Mouse (Mus musculus): ENCODE results near the gene Rbp2. TPM values are rescaled to one million over a fixed set of nuclear protein-coding genes. Genes with fewer than 3 reads are reported as not detected.

The Rbp2 gene
- total RNA-seq, 2 experiments from 2014 or later = 0.59 TPM; not detected in 1

DNA sequence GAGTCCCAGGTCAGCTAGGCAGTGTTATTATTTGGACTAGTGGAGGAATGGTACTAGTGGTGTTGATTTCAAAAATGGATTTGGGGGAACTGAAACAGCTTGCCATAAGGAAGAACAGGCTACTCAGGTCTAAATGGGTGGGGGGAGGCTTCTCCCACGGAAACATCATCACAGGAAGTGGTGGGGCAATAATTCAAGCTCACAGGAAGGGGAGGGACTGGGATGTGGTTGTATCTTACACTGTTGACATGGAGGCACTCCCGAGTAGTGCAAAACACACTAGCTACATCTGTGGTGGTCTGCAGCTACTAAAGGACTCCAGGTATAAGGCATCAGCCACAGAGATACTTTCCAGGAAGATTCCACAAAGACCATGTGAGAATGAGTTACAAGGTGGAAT, 38.0 kb downstream of the Rbp2 start:
- no peak for DNase-seq (ENCODE audit: low spot score in 2 of 2)

DNA sequence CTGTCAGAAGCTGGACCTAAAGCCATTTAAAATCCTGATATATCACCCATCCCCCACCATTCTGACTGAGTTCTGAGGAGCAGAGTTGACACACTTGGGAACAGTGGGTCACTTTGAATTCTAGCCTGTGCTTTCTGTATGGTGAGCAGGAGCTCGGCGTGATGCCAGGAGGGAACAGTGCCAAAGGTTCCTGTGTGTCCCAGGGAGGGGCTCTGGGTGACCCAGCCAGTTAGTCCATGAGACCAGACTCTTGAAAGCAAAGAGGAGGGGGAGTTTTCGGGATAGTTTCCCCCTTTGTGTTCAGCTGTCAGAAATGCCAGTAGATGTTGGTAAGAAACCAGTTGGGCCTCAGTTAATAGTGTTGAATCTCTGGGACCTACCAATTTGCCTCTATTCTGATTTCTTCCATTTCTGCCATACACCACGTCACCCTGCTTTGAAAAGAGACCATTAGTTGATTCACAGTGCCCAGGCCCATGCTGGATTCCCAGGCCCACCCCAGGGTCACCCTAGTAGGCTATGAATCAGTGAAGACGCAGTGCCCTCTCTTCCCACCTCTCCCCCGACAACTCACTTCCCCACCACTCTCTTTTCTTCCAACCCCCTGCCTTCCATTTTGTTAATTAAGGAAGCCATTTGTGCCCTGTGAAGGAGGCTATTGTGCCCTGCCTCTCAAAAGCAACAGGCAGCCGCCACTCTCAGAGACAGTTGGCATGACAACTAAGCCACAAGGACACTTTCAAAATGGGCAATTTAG, 39.0 kb downstream of the Rbp2 start:
- DNase-seq (ENCODE audit: low spot score in 2 of 2) = peak in 1 of 2 experiments; percentile 18

DNA sequence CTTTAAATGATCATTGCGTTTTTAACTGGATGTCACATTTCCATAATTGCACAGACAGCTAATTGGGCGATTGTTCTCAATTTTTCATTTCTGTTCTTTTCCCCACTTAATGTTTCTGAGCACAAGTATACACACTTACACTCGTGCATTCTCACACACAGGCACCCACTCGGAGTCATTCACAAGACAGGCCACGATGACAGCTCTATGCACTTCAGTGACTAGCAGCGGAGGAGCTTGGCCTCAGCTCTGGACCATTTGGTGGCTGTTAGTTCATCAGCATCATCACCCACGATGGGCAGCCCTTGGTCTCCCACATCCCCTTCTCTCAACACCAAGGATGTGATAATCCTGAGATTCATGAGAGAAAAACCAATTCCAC, 39.6 kb downstream of the Rbp2 start:
- no peak for DNase-seq (ENCODE audit: low spot score in 2 of 2)

DNA sequence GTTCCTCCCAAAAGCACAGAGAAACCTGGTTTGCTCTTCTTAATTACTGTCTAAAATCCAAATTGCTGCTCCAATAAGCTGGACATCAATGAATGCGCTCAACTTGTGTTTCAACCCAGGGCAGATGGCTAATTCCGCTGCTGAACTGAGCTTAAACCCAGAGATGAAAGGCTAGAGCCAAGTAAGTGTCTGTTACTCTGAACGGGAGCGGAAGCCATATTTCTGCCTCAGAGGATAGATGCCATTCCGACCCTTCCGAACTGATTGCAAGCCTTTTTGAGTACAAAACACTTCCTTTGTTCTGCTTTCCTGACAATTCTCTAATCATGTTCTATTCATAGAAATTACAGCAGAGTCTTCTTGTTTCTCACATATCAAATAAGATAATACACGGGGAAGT, 41.3 kb downstream of the Rbp2 start:
- DNase-seq (ENCODE audit: low spot score in 2 of 2) = no peak

DNA sequence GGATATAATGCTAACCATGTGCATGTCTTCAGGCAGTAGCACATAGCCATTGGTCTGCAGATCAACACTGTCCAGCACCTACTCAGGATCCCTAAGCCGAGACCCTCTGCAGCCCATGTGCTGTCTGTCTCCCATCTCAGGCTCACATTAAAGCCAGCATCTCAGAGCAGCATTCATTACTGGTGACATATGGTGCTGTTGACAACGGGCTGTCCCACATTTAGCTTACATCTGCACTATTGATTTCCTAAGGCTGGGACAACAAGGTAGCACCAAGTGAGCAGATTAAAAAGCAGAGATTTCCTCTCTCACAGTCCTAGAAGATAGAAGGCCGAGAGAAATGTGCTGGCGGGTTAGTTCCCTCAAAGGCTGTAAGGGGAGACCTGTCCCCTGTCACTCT, 43.9 kb downstream of the Rbp2 start:
- DNase-seq (ENCODE audit: low spot score in 2 of 2) = no peak

DNA sequence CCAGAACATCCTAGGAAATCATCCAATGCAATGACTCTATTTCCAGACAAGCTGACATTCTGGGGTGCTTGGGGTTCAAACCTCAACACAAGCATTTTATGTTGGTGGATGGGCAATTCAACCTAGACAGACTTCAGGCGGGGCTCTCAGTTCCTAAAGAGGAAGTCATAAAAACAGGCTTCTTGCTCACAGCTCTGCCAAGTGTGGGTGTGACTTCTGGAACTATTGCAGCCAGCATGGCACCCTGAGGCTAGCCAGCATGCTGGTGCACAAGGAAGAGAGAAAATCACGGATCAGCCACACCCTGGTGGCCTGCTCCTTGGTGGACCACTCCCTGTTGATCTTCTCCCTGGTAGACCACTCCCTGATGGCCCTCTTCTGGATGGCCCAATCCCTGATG, 45.1 kb downstream of the Rbp2 start:
- DNase-seq (ENCODE audit: low spot score in 2 of 2) = no peak

DNA sequence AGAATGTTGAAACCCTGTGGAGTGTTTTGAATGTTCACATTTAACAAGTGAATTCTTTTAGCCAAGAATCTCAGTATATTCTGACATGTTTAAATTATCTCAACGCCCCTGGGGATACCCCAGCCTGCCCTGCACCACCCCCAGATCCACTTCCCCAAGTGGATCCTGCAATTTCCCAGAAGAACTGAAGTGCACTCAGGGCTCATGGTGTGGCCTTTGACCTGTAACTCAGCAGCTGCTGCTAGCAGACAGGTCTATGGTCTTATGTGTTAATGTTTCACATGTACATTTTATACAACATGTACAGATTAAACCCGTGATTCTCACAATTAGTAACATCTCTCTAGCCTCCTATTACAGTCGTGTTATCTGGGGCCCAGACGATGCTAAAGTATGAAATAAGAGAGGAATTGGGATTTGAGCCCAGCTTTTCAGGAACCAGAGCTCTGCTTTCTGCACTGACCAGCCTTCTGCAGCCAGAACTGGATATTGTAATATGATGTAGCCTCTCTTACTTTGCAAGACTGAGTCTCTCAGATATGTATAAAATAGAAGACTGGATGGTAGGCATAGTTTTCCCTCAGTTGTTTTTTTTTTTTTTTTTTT, 48.9 kb downstream of the Rbp2 start:
- no peak for DNase-seq (ENCODE audit: low spot score in 2 of 2)

DNA sequence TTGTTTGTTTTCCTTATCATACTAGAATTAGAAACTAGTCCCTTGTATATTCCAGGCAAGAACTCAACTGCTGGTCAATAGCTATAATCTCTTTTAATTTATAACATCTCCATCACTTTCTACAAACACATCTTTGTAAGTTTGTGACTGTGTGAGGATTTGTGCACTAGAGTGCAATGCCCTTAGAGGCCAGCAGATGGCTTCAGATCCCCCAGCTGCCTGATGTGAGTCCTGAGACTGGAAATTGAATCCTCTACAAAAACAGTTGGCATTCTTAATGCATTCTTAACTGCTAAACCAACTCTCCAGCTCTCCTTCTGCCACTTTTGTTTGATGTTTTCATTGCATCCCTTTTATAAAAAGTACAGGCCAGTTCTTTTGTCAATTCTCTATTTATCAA, 49.8 kb downstream of the Rbp2 start:
- DNase-seq (ENCODE audit: low spot score in 2 of 2) = no peak

DNA sequence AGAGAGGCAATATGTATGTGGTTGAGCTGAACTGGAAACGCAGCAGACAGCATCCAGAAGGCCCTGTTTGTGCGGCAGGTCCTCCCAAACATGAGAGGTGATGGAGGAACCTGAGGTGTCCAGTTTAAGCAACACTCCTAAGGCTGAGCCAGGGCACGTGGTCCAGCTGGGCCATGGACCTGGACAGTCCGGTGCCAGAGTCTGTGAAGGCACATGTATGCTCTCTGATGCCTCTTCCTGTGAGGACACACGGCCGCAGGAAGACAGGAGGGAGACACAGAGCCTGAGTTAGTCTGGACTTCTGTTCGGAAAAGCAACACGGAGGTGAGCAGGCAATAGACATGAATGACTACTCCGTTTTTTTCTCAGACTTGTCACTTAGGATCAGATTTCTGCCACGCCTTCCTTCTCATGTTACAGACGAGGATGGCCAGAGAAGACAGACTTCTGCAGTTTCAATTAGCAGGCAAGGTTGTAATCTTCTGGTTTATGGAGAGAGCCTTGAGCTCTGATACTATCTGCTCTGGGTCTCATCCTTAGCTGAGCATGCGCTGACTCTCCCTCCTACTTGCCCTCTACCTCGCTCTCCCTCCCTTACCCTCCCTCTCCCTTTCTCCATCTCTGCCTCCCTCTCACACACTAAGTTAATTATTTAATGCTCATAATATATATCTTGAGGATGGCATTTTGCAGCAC, 52.2 kb downstream of the Rbp2 start:
- no peak for DNase-seq (ENCODE audit: low spot score in 2 of 2)

DNA sequence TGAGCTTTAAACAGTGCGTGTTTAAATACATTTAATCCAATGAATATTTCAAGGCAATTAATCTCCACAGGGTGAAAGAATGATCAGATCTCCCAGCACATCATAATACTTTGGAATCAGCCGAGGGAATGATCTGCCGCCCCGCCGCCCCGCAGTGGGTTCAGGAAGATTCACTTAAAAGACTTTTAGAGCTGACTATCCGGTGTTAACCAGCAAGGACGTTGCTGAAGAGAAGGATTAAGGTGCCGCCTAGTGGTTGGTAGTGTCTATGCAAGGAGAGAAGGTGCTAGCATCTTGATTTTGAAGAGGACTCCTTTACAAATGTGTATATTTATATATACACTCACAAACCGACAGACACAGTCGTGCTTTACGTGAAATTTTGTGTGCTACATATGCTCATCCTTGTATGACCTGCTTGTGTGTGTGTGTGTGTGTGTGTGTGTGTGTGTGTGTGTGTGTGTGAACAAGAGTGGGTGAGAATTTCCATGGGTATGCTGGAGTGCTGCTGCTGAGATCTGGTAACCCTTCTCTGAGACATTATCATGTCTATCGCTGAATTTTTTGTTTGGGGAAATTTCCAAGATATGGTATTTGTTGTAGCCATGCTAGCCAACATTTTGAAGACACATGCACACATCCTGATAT, 52.9 kb downstream of the Rbp2 start:
- peak; percentile 33 to 61 for DNase-seq (ENCODE audit: low spot score in 2 of 2)

DNA sequence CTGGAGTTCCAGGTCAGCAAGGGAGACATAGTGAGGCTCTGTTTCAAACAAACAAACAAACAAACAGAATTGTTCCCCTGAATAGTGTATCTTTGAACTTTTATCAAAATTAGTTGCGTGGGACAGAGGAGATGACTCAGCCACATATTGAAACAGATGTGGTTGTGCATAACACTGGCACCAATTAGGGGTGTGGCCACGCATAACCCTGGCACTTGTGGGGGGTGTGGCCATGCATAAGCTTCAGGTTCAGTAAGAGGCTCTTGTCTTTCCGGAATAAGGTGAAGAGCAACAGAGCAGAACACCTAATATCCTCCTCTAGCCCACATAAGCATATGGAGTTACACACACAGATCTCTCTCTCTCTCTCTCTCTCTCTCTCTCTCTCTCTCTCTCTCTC, 58.1 kb downstream of the Rbp2 start:
- no peak for DNase-seq (ENCODE audit: low spot score in 2 of 2)

Other genes starting within 250 kb of the Rbp2 start
- gene Nmnat3, start 198.7 kb upstream of the Rbp2 start, total RNA-seq (2021) = 1 to 10 TPM; 5.8 to 7.3 TPM
- 10 to 100 TPM; 11.8 to 13.7 TPM for gene Rbp1, start 63.2 kb upstream of the Rbp2 start, total RNA-seq (2021)
- 100 to 1,000 TPM; 114 to 119 TPM for gene Copb2, start 77.6 kb downstream of the Rbp2 start, total RNA-seq (2021)
- 10 to 100 TPM; 33.3 to 34.0 TPM for gene Mrps22, start 115.5 kb downstream of the Rbp2 start, total RNA-seq (2021)